Mouse (Mus musculus): Measurements from ENCODE around the gene Uri1.

DNA sequence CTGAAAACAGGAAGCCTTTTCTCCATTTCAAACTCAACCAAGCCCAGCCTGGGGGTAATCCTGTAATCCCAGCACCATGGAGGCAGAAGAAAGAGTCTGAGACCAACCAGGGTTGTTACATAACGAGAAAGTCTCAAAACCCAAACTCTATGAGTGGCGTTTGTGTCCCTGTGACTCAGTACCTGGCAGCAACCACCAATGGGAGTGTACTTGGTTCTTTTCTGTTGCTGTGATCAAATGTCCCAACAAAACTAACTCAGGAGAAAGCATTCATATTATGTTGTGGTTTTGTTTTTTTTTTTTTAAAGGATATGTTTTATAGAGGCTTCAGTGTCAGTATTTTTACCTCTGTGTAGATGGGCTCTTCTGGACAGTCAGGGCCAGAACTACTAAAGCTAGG, 47.3 kb upstream of the Uri1 start:
- TF ChIP-seq CTCF (IDR thresholded peaks at IDR 0.05; ENCODE audit: low read depth, low read length) (no peak), POLR2A (IDR thresholded peaks at IDR 0.05; ENCODE audit: borderline replicate concordance, low read depth, low read length) (no peak)

Measured in bone marrow macrophage, adult 2 months (primary cell).